Comparison of ENCODE assay signal across 8 mouse cellular contexts in genomic region chr7:126428154-126428553, GRCm38 (mm10). TPM values are rescaled to one million over a fixed set of nuclear protein-coding genes. Genes with fewer than 3 reads are reported as not detected.
DNase-seq lines count a peak whose midpoint lies in the region; ATAC-seq and TF ChIP-seq lines count a peak whose summit lies in the region.

No protein-coding gene starts in this region.

- intact Hi-C loops in gastrocnemius, postnatal 14 days (cut with DNase I; ENCODE audit: low total_unique reads) = no loop called here

- peak overlapping the region; percentile 98 for H3K27ac ChIP-seq in lung, embryonic 14.5 days (ENCODE audit: low read depth)
- H3K27ac ChIP-seq in embryonic facial prominence, embryonic 13.5 days = peak overlapping the region; percentile 96
- peak overlapping the region; percentile 97 for H3K27ac ChIP-seq in limb, embryonic 10.5 days
- peak overlapping the region; percentile 94 for H3K27ac ChIP-seq in neural tube, embryonic 15.5 days (replicated peaks)

- peak overlapping the region; percentile 65 for H3K4me3 ChIP-seq in lung, embryonic 14.5 days (ENCODE audit: low read depth, low read length)
- peak overlapping the region; percentile 62 for H3K4me3 ChIP-seq in embryonic facial prominence, embryonic 13.5 days
- peak overlapping the region; percentile 82 for H3K4me3 ChIP-seq in limb, embryonic 10.5 days
- peak overlapping the region; percentile 79 for H3K4me3 ChIP-seq in neural tube, embryonic 15.5 days (replicated peaks)

- H3K9ac ChIP-seq in lung, embryonic 14.5 days = peak overlapping the region; percentile 84
- peak overlapping the region; percentile 91 for H3K9ac ChIP-seq in embryonic facial prominence, embryonic 13.5 days
- H3K9ac ChIP-seq in neural tube, embryonic 15.5 days (replicated peaks) = peak overlapping the region; percentile 87

- H3K4me1 ChIP-seq in lung, embryonic 14.5 days (ENCODE audit: insufficient read depth) = no peaks in the 10 kb centered on the region
- peaks cover 17% of the 10 kb centered on the region for H3K4me1 ChIP-seq in embryonic facial prominence, embryonic 13.5 days
- peaks cover 24% of the 10 kb centered on the region for H3K4me1 ChIP-seq in limb, embryonic 10.5 days
- peaks cover 25% of the 10 kb centered on the region for H3K4me1 ChIP-seq in neural tube, embryonic 15.5 days

- no peaks in the 10 kb centered on the region for H3K27me3 ChIP-seq in lung, embryonic 14.5 days (ENCODE audit: insufficient read depth, low read length)
- no peaks in the 10 kb centered on the region for H3K27me3 ChIP-seq in embryonic facial prominence, embryonic 13.5 days
- H3K27me3 ChIP-seq in limb, embryonic 10.5 days (ENCODE audit: low read depth, poor library complexity, severe bottlenecking) = no peaks in the 10 kb centered on the region
- no peaks in the 10 kb centered on the region for H3K27me3 ChIP-seq in neural tube, embryonic 15.5 days (replicated peaks)

- ATAC-seq in lung, embryonic 14.5 days (ENCODE audit: insufficient read depth) = peak; percentile 18
- ATAC-seq in embryonic facial prominence, embryonic 13.5 days (ENCODE audit: insufficient number of reproducible peaks, insufficient read depth, low FRiP score, low TSS enrichment, low read depth) = no peak
- ATAC-seq in neural tube, embryonic 15.5 days (ENCODE audit: low FRiP score) = peak; percentile 1; the same call in 1 of the 2 replicates
- ATAC-seq in inflammation-experienced regulatory T-cells, adult 6 months = no peak

- 7% methylated on average over 4 of the region's 4 CpGs for WGBS in lung, embryonic 14.5 days
- 22% methylated on average over 4 of the region's 4 CpGs for WGBS in embryonic facial prominence, embryonic 13.5 days
- 17% methylated on average over 4 of the region's 4 CpGs for WGBS in limb, embryonic 10.5 days
- 13% methylated on average over 4 of the region's 4 CpGs for WGBS in neural tube, embryonic 15.5 days

- H3K9me3 ChIP-seq in lung, embryonic 14.5 days (ENCODE audit: low read depth, low read length) = no peaks in the 10 kb centered on the region
- H3K9me3 ChIP-seq in embryonic facial prominence, embryonic 13.5 days = no peaks in the 10 kb centered on the region
- H3K9me3 ChIP-seq in limb, embryonic 10.5 days (replicated peaks) = no peaks in the 10 kb centered on the region
- H3K9me3 ChIP-seq in neural tube, embryonic 15.5 days (replicated peaks) = no peaks in the 10 kb centered on the region

- no peak for DNase-seq in lung, embryonic 14.5 days
- no peak for DNase-seq in lung, postnatal 10 days
- DNase-seq in limb, embryonic 10.5 days (ENCODE audit: low spot score) = peak; percentile 33
- DNase-seq in layer of hippocampus, postnatal 14 days (ENCODE audit: low spot score in 2 of 2) = no peak
- no peak for DNase-seq in gastrocnemius, postnatal 14 days

- peak overlapping the region; percentile 86 for H3K4me2 ChIP-seq in lung, embryonic 14.5 days
- peak overlapping the region; percentile 80 for H3K4me2 ChIP-seq in embryonic facial prominence, embryonic 13.5 days
- H3K4me2 ChIP-seq in neural tube, embryonic 15.5 days = peak overlapping the region; percentile 91

- no peak for TF ChIP-seq CTCF in lung, embryonic 14.5 days (IDR thresholded peaks at IDR 0.05; ENCODE audit: low read depth)

- H3K36me3 ChIP-seq in lung, embryonic 14.5 days (ENCODE audit: insufficient read depth) = peaks cover 15% of the 10 kb centered on the region; the same call in 1 of the 2 replicates
- peaks cover 16% of the 10 kb centered on the region; the same call in 1 of the 2 replicates for H3K36me3 ChIP-seq in embryonic facial prominence, embryonic 13.5 days
- peaks cover 14% of the 10 kb centered on the region for H3K36me3 ChIP-seq in limb, embryonic 10.5 days
- H3K36me3 ChIP-seq in neural tube, embryonic 15.5 days = peaks cover 5% of the 10 kb centered on the region; the same call in 1 of the 2 replicates

RNA-seq across cellular contexts. Expression of gene Rabep2, which starts 0.4 kb away (rescaled TPM):
- polyA plus RNA-seq in lung, embryonic 14.5 days (2014; fragmentation: Nextera tagmentation; extraction: Ambion mirVana) = 33.8 and 34.5 TPM in 2 replicates
- 30.8 and 34.0 TPM in 2 replicates for polyA plus RNA-seq in embryonic facial prominence, embryonic 13.5 days (2015; fragmentation: Nextera tagmentation; extraction: Ambion mirVana)
- 30.3 and 36.9 TPM in 2 replicates for polyA plus RNA-seq in limb, embryonic 10.5 days (2016; fragmentation: Nextera tagmentation; extraction: Ambion mirVana)
- 22.2 and 22.9 TPM in 2 replicates for polyA plus RNA-seq in neural tube, embryonic 15.5 days (2015; fragmentation: Nextera tagmentation; extraction: Ambion mirVana)
- 10 to 100 TPM in 1 of 2 experiments, 1 to 10 TPM in 1; 8.9 to 11.5 TPM for total RNA-seq in layer of hippocampus, postnatal 14 days (2021)
- polyA plus RNA-seq in inflammation-experienced regulatory T-cells, adult 6 months (2017; shearing (Covaris generic)) = 10 to 100 TPM; 37.8 to 39.6 (median 38.1) TPM
- 10 to 100 TPM; 12.1 to 12.7 TPM for total RNA-seq in gastrocnemius, postnatal 14 days (2021)

RNA-seq across cellular contexts. Expression of gene Cd19, which starts 13.5 kb away (rescaled TPM):
- not detected in 2 replicates for polyA plus RNA-seq in lung, embryonic 14.5 days (2014; fragmentation: Nextera tagmentation; extraction: Ambion mirVana)
- polyA plus RNA-seq in embryonic facial prominence, embryonic 13.5 days (2015; fragmentation: Nextera tagmentation; extraction: Ambion mirVana) = 0.37 TPM in 1 of 2 replicates, not detected in the other
- polyA plus RNA-seq in limb, embryonic 10.5 days (2016; fragmentation: Nextera tagmentation; extraction: Ambion mirVana) = not detected in 2 replicates
- 0.22 and 0.26 TPM in 2 replicates for polyA plus RNA-seq in neural tube, embryonic 15.5 days (2015; fragmentation: Nextera tagmentation; extraction: Ambion mirVana)
- total RNA-seq in layer of hippocampus, postnatal 14 days (2021) = not detected
- 1 to 10 TPM in 2 of 3 experiments, under 1 TPM in 1; 0.87 to 6.5 (median 6.0) TPM for polyA plus RNA-seq in inflammation-experienced regulatory T-cells, adult 6 months (2017; shearing (Covaris generic))
- under 1 TPM in 1 of 2 experiments, not detected in 1; 0.08 TPM for total RNA-seq in gastrocnemius, postnatal 14 days (2021)

RNA-seq across cellular contexts. Expression of gene Nfatc2ip, which starts 31.6 kb away (rescaled TPM):
- polyA plus RNA-seq in lung, embryonic 14.5 days (2014; fragmentation: Nextera tagmentation; extraction: Ambion mirVana) = 3.6 and 4.3 TPM in 2 replicates
- polyA plus RNA-seq in embryonic facial prominence, embryonic 13.5 days (2015; fragmentation: Nextera tagmentation; extraction: Ambion mirVana) = 2.9 and 3.1 TPM in 2 replicates
- polyA plus RNA-seq in limb, embryonic 10.5 days (2016; fragmentation: Nextera tagmentation; extraction: Ambion mirVana) = 2.6 and 2.9 TPM in 2 replicates
- polyA plus RNA-seq in neural tube, embryonic 15.5 days (2015; fragmentation: Nextera tagmentation; extraction: Ambion mirVana) = 2.4 and 2.8 TPM in 2 replicates
- total RNA-seq in layer of hippocampus, postnatal 14 days (2021) = 1 to 10 TPM; 8.0 to 8.1 TPM
- 1 to 10 TPM; 2.7 to 3.8 (median 3.3) TPM for polyA plus RNA-seq in inflammation-experienced regulatory T-cells, adult 6 months (2017; shearing (Covaris generic))
- 1 to 10 TPM; 2.1 to 2.6 TPM for total RNA-seq in gastrocnemius, postnatal 14 days (2021)

RNA-seq across cellular contexts. Expression of gene Atp2a1, which starts 34.8 kb away (rescaled TPM):
- polyA plus RNA-seq in lung, embryonic 14.5 days (2014; fragmentation: Nextera tagmentation; extraction: Ambion mirVana) = 0.32 TPM in 1 of 2 replicates, not detected in the other
- polyA plus RNA-seq in embryonic facial prominence, embryonic 13.5 days (2015; fragmentation: Nextera tagmentation; extraction: Ambion mirVana) = 7.9 and 11.5 TPM in 2 replicates
- polyA plus RNA-seq in limb, embryonic 10.5 days (2016; fragmentation: Nextera tagmentation; extraction: Ambion mirVana) = 0.59 and 5.3 TPM in 2 replicates
- 6.5 and 12.7 TPM in 2 replicates for polyA plus RNA-seq in neural tube, embryonic 15.5 days (2015; fragmentation: Nextera tagmentation; extraction: Ambion mirVana)
- total RNA-seq in layer of hippocampus, postnatal 14 days (2021) = 1 to 10 TPM in 1 of 2 experiments, under 1 TPM in 1; 0.85 to 2.2 TPM
- polyA plus RNA-seq in inflammation-experienced regulatory T-cells, adult 6 months (2017; shearing (Covaris generic)) = under 1 TPM; 0.16 to 0.49 (median 0.29) TPM
- over 10,000 TPM; 16,285 to 17,681 TPM for total RNA-seq in gastrocnemius, postnatal 14 days (2021)

RNA-seq across cellular contexts. Expression of gene Sh2b1, which starts 47.1 kb away (rescaled TPM):
- 42.0 and 46.5 TPM in 2 replicates for polyA plus RNA-seq in lung, embryonic 14.5 days (2014; fragmentation: Nextera tagmentation; extraction: Ambion mirVana)
- 53.4 and 57.8 TPM in 2 replicates for polyA plus RNA-seq in embryonic facial prominence, embryonic 13.5 days (2015; fragmentation: Nextera tagmentation; extraction: Ambion mirVana)
- 55.1 and 62.5 TPM in 2 replicates for polyA plus RNA-seq in limb, embryonic 10.5 days (2016; fragmentation: Nextera tagmentation; extraction: Ambion mirVana)
- 69.4 and 69.6 TPM in 2 replicates for polyA plus RNA-seq in neural tube, embryonic 15.5 days (2015; fragmentation: Nextera tagmentation; extraction: Ambion mirVana)
- 10 to 100 TPM; 65.7 to 68.1 TPM for total RNA-seq in layer of hippocampus, postnatal 14 days (2021)
- 10 to 100 TPM; 12.6 to 18.9 (median 13.3) TPM for polyA plus RNA-seq in inflammation-experienced regulatory T-cells, adult 6 months (2017; shearing (Covaris generic))
- total RNA-seq in gastrocnemius, postnatal 14 days (2021) = 10 to 100 TPM; 47.1 to 47.6 TPM

Comparison
In these comparisons a context has a peak if more than half of its experiments do, and no peak if none do; other contexts are left out.
1. ATAC-seq: peak in lung, embryonic 14.5 days (single experiment) and neural tube, embryonic 15.5 days (single experiment); none in embryonic facial prominence, embryonic 13.5 days (single experiment) and inflammation-experienced regulatory T-cells, adult 6 months (single experiment).
2. Peak in every context shown above with its lines, with median percentiles within 50 percentile points of each other: H3K27ac ChIP-seq, H3K4me2 ChIP-seq, H3K4me3 ChIP-seq and H3K9ac ChIP-seq.